Mouse (Mus musculus) MEL (cell line): ENCODE measurements around the gene 2210016F16Rik. TPM values are rescaled to one million over a fixed set of nuclear protein-coding genes. Genes with fewer than 3 reads are reported as not detected.

Source experiments
- DNase-seq: peaks from one replicate; pipeline ENCODE4 v3.0.0; 2011; ENCODE audit warnings: low read depth, low spot score
- H3K27ac ChIP-seq: 2 replicates; pipeline ENCODE4 v1.5.1; 2012; ENCODE audit warnings: low read depth, mild to moderate bottlenecking, control low read depth, low read length, moderate library complexity; ENCODE audit not compliant: control insufficient read depth
- H3K27me3 ChIP-seq, 2 experiments: fragments of 150-350 bp in 1 of 2; sonication (generic) in 1 of 2; 2 replicates each; pipeline ENCODE4 v1.6.1; 2012; ENCODE audit warnings: low read length in 2 of 2, mild to moderate bottlenecking in 2 of 2, improper control_type of control experiment in 1 of 2, moderate library complexity in 1 of 2; ENCODE audit not compliant: insufficient read depth in 2 of 2, control insufficient read depth in 1 of 2
- H3K36me3 ChIP-seq, 2 experiments: 2 replicates each; pipeline ENCODE4 v1.6.1; 2012 to 2014; ENCODE audit warnings: low read length in 2 of 2, improper control_type of control experiment in 1 of 2, inconsistent platforms in 1 of 2, mild to moderate bottlenecking in 1 of 2; ENCODE audit not compliant: insufficient read depth in 2 of 2, control insufficient read depth in 1 of 2
- H3K4me1 ChIP-seq, 2 experiments: fragments of 150-350 bp in 1 of 2; sonication (generic) in 1 of 2; 2 replicates each; pipeline ENCODE4 v1.6.1; 2012; ENCODE audit warnings: low read length in 2 of 2, improper control_type of control experiment in 1 of 2, mild to moderate bottlenecking in 1 of 2; ENCODE audit not compliant: insufficient read depth in 2 of 2, control insufficient read depth in 1 of 2
- H3K4me3 ChIP-seq, 2 experiments: fragments of 150-350 bp in 1 of 2; sonication (generic) in 1 of 2; 2 replicates each; pipeline ENCODE4 v1.5.1; 2012; ENCODE audit warnings: low read depth in 2 of 2, low read length in 2 of 2, mild to moderate bottlenecking in 2 of 2, moderate library complexity in 2 of 2, control low read depth in 1 of 2, improper control_type of control experiment in 1 of 2; ENCODE audit not compliant: control insufficient read depth in 1 of 2, insufficient read depth in 1 of 2
- H3K79me2 ChIP-seq: 2 replicates; pipeline ENCODE4 v1.6.1; 2012; ENCODE audit warnings: mild to moderate bottlenecking, low read length, moderate library complexity; ENCODE audit not compliant: control insufficient read depth, poor library complexity, insufficient read depth
- H3K9ac ChIP-seq: 2 replicates; pipeline ENCODE4 v1.6.1; 2012; ENCODE audit warnings: low read depth, mild to moderate bottlenecking, control low read depth, low read length, moderate library complexity; ENCODE audit not compliant: control insufficient read depth, poor library complexity, severe bottlenecking
- H3K9me3 ChIP-seq: fragments of 150-350 bp; sonication (generic); replicated peaks from 2 replicates; pipeline ENCODE4 v1.6.1; 2012; ENCODE audit warnings: mild to moderate bottlenecking, low read length, improper control_type of control experiment, moderate library complexity; ENCODE audit not compliant: insufficient read depth
- BHLHE40 ChIP-seq: IDR thresholded peaks from 2 replicates; pipeline ENCODE4 v1.6.1; 2012; ENCODE audit warnings: low read depth, mild to moderate bottlenecking, inconsistent platforms, low read length, improper control_type of control experiment, borderline replicate concordance
- CHD1 ChIP-seq: IDR thresholded peaks from 2 replicates; pipeline ENCODE4 v1.6.1; 2012; ENCODE audit warnings: low read depth, mild to moderate bottlenecking, inconsistent platforms, low read length, improper control_type of control experiment
- CHD2 ChIP-seq: IDR thresholded peaks from 2 replicates; pipeline ENCODE4 v1.6.1; 2011; ENCODE audit warnings: low read length, improper control_type of control experiment
- E2F4 ChIP-seq: IDR thresholded peaks from 2 replicates; pipeline ENCODE4 v1.6.1; 2011; ENCODE audit warnings: low read depth, low read length, improper control_type of control experiment, borderline replicate concordance
- GABPA ChIP-seq: IDR thresholded peaks from 2 replicates; pipeline ENCODE4 v1.6.1; 2012; ENCODE audit warnings: low read depth, mild to moderate bottlenecking, inconsistent platforms, low read length, improper control_type of control experiment, moderate library complexity
- GATA1 ChIP-seq: IDR thresholded peaks from 2 replicates; pipeline ENCODE4 v1.6.1; 2011; ENCODE audit warnings: low read depth, low read length, improper control_type of control experiment
- JUND ChIP-seq: IDR thresholded peaks from 2 replicates; pipeline ENCODE4 v1.6.1; 2011; ENCODE audit warnings: low read depth, mild to moderate bottlenecking, improper control_type of control experiment, low read length
- KAT2A ChIP-seq: conservative IDR thresholded peaks from 2 replicates; pipeline ENCODE4 v1.6.1; 2012; ENCODE audit warnings: low read depth, low read length, improper control_type of control experiment, inconsistent platforms
- MAFK ChIP-seq: IDR thresholded peaks from 2 replicates; pipeline ENCODE4 v1.6.1; 2011; ENCODE audit warnings: low read depth, mild to moderate bottlenecking, low read length, improper control_type of control experiment, borderline replicate concordance
- MXI1 ChIP-seq: IDR thresholded peaks from 2 replicates; pipeline ENCODE4 v1.6.1; 2011; ENCODE audit warnings: mild to moderate bottlenecking, low read depth, low read length, improper control_type of control experiment
- MYB ChIP-seq: IDR thresholded peaks from 2 replicates; pipeline ENCODE4 v1.6.1; 2011; ENCODE audit warnings: mild to moderate bottlenecking, low read depth, low read length, improper control_type of control experiment
- NRF1 ChIP-seq: IDR thresholded peaks from 2 replicates; pipeline ENCODE4 v1.6.1; 2014; ENCODE audit warnings: low read depth, mild to moderate bottlenecking, inconsistent platforms, low read length, improper control_type of control experiment, moderate library complexity; ENCODE audit not compliant: poor library complexity, insufficient read depth, severe bottlenecking
- POLR2A ChIP-seq, 2 experiments: IDR thresholded peaks; 2 replicates each; pipeline ENCODE4 v1.6.1; 2011 to 2012; ENCODE audit warnings: low read length in 2 of 2, mild to moderate bottlenecking in 2 of 2, control low read depth in 1 of 2, improper control_type of control experiment in 1 of 2, low read depth in 1 of 2, moderate library complexity in 1 of 2; ENCODE audit not compliant: control insufficient read depth in 1 of 2, insufficient read depth in 1 of 2, poor library complexity in 1 of 2
- POLR2AphosphoS2 ChIP-seq: IDR thresholded peaks from 2 replicates; pipeline ENCODE4 v1.6.1; 2011; ENCODE audit warnings: low read length, improper control_type of control experiment
- POLR2AphosphoS5 ChIP-seq: IDR thresholded peaks from 2 replicates; pipeline ENCODE4 v1.6.1; 2012; ENCODE audit warnings: low read depth, borderline replicate concordance, mild to moderate bottlenecking, inconsistent platforms, low read length, moderate library complexity, mixed read lengths
- TAL1 ChIP-seq: IDR thresholded peaks from 2 replicates; pipeline ENCODE4 v1.6.1; 2012; ENCODE audit warnings: mild to moderate bottlenecking, inconsistent platforms, low read length, moderate library complexity, mixed read lengths
- TBP ChIP-seq: IDR thresholded peaks from 2 replicates; pipeline ENCODE4 v1.8.0; 2011; ENCODE audit warnings: low read depth, low read length, improper control_type of control experiment
- USF1 ChIP-seq: IDR thresholded peaks from 2 replicates; pipeline ENCODE4 v1.6.1; 2014; ENCODE audit warnings: low read depth, mild to moderate bottlenecking, inconsistent platforms, low read length, improper control_type of control experiment, moderate library complexity
- polyA plus RNA-seq, 2 experiments: library from polyadenylated mRNA; stranded (reverse) in 1 of 2; unstranded in 1 of 2; fragments of >175 nt in 1 of 2; fragments of >200 nt in 1 of 2; gene quantifications; 2 replicates each; pipeline versions ENCODE4 v1.2.1 to v1.2.4; 2012; ENCODE audit warnings: low replicate concordance in 2 of 2, low read depth in 1 of 2; ENCODE audit not compliant: insufficient read length in 2 of 2, insufficient read depth in 1 of 2, missing spikeins in 1 of 2
- total RNA-seq: library from RNA; depleted of rRNA; stranded (reverse); fragments of 300-350 nt; gene quantifications from 2 replicates; pipeline ENCODE4 v1.2.3, GENCODE M21; 2012

2210016F16Rik gene
- total and polyA plus RNA-seq, 3 experiments: 0.08 to 0.22 TPM; not detected in 1

DNA sequence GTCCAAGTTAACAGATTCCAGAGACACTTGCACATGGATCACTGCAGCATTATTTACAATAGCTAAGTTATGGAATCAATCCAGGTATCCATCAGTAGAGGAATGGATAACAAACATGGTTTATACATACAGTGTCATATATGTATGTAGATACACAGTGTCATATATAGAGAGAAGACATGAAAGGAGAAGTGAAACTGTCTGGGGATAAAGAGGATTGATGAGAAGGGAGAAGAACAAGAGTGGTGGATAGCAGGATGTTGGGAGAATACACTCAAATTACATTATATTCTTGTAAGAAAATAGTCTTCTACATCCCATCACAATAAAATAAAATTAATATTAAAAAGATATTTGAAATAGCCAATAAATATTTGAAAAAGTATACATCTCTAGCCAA lies 32.0 kb downstream of the 2210016F16Rik start:
- H3K27ac ChIP-seq: no peak overlapping the region
- DNase-seq: no peak
- H3K27me3 ChIP-seq: peaks cover 0 to 4% of the 10 kb centered on the region in 2 experiments; a peak in 2 of 4 replicates
- no peaks in the 10 kb centered on the region for H3K9me3 ChIP-seq
- H3K4me3 ChIP-seq: no peak overlapping the region
- H3K4me1 ChIP-seq: no peaks in the 10 kb centered on the region
- no peak overlapping the region for H3K9ac ChIP-seq
- H3K79me2 ChIP-seq: no peaks in the 10 kb centered on the region
- TF ChIP-seq TAL1 (no peak), POLR2A (IDR thresholded peaks at IDR 0.05; ENCODE audit: control insufficient read depth in 1 of 2, insufficient read depth in 1 of 2, low read depth in 1 of 2, low read length in 2 of 2, poor library complexity in 1 of 2) (no peak), BHLHE40 (no peak), GABPA (no peak), MXI1 (no peak), POLR2AphosphoS5 (no peak), USF1 (no peak), POLR2AphosphoS2 (no peak), KAT2A (no peak), MYB (no peak), E2F4 (no peak), CHD2 (no peak), MAFK (no peak), CHD1 (no peak), NRF1 (no peak)
- no peaks in the 10 kb centered on the region for H3K36me3 ChIP-seq

DNA sequence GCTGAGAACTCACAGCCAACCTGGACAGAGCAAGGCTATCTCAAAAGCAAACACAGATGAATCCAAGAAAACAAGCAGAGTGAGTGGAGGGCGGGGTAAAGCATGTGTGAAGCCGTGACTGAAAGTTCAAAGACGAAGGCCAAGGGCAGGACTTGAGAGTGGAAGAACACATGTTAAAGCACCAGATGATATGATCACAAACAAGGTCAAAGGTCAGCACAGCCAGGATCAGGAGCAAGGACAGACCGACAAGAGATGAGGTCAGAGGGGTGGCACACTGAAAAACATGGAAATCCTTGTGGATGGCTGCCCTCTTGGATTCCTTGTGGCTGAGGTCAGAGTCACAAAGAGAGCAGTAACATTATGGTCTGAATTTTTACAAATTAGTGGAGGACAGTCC lies 34.4 kb downstream of the 2210016F16Rik start:
- Histone ChIP-seq H3K9ac (no peak overlapping the region), H3K4me1 (no peaks in the 10 kb centered on the region), H3K36me3 (no peaks in the 10 kb centered on the region), H3K27ac (no peak overlapping the region), H3K4me3 (no peak overlapping the region), H3K27me3 (peaks cover 0 to 4% of the 10 kb centered on the region in 2 experiments; a peak in 2 of 4 replicates), H3K9me3 (no peaks in the 10 kb centered on the region), H3K79me2 (no peaks in the 10 kb centered on the region)
- DNase-seq: no peak
- TF ChIP-seq MYB (no peak), TAL1 (no peak), JUND (no peak)

DNA sequence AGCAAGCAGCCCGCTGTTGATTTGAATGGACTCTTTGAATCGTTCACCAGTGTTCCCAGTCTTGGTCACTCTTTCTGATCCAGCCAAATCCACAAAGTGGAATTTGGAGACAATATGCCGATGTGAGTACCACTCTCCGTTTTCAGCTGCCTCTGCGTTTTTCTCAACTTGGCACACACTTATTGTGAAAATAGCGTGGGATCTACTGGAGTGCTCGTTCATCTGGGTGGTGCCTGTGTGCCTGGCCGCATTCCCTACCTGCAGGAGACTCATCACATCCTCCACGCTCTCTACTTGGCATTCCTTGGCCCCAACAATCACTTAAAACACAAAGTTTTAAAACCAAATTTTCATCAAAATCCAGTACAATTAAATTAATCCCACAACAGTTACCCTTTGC lies 40.5 kb downstream of the 2210016F16Rik start:
- Histone ChIP-seq H3K36me3 (no peaks in the 10 kb centered on the region), H3K9ac (no peak overlapping the region), H3K4me3 (no peak overlapping the region), H3K27me3 (no peaks in the 10 kb centered on the region), H3K4me1 (no peaks in the 10 kb centered on the region), H3K9me3 (no peaks in the 10 kb centered on the region), H3K27ac (no peak overlapping the region), H3K79me2 (no peaks in the 10 kb centered on the region)
- no peak for TF ChIP-seq BHLHE40
- no peak for TF ChIP-seq TBP
- no peak for TF ChIP-seq GATA1
- TF ChIP-seq E2F4: no peak
- TF ChIP-seq TAL1: no peak
- no peak for DNase-seq
